Mouse (Mus musculus) testis, adult 2 months (tissue): ENCODE measurements around the gene Slc8a1. TPM values are rescaled to one million over a fixed set of nuclear protein-coding genes. Genes with fewer than 3 reads are reported as not detected.

Experiments used
- H3K27ac ChIP-seq: fragments of 200-500 bp; 2 replicates; pipeline ENCODE4 v1.5.1; 2012; ENCODE audit warnings: low read depth, low read length; ENCODE audit not compliant: control insufficient read depth, insufficient read depth
- H3K27me3 ChIP-seq: fragments of 200-500 bp; 2 replicates; pipeline ENCODE4 v1.6.1; 2012; ENCODE audit warnings: mild to moderate bottlenecking, low read length, moderate library complexity; ENCODE audit not compliant: control insufficient read depth, insufficient read depth
- H3K36me3 ChIP-seq: fragments of 200-500 bp; 2 replicates; pipeline ENCODE4 v1.6.1; 2012; ENCODE audit warnings: mild to moderate bottlenecking, low read length; ENCODE audit not compliant: control insufficient read depth, insufficient read depth
- H3K4me1 ChIP-seq: fragments of 200-500 bp; 2 replicates; pipeline ENCODE4 v1.6.1; 2012; ENCODE audit warnings: low read length; ENCODE audit not compliant: control insufficient read depth, insufficient read depth
- H3K4me3 ChIP-seq: fragments of 200-500 bp; 2 replicates; pipeline ENCODE4 v1.5.1; 2012; ENCODE audit warnings: low read depth, mild to moderate bottlenecking, low read length, moderate library complexity, mixed read lengths; ENCODE audit not compliant: control insufficient read depth
- CTCF ChIP-seq: fragments of 200-500 bp; IDR thresholded peaks from 2 replicates; pipeline ENCODE4 v1.5.1; 2012; ENCODE audit warnings: low read depth, mild to moderate bottlenecking, inconsistent platforms, low read length, moderate library complexity; ENCODE audit not compliant: control insufficient read depth, insufficient read depth, insufficient replicate concordance
- POLR2A ChIP-seq: fragments of 200-500 bp; IDR thresholded peaks from 2 replicates; pipeline ENCODE4 v1.6.1; 2012; ENCODE audit warnings: low read depth, mild to moderate bottlenecking, inconsistent platforms, low read length, moderate library complexity; ENCODE audit not compliant: control insufficient read depth
- polyA plus RNA-seq: library from polyadenylated mRNA; depleted of rRNA; stranded (reverse); fragments of >200 nt; gene quantifications from 2 replicates; pipeline ENCODE4 v1.2.3, GENCODE M21; 2012; rRNA removed

Slc8a1 gene
- polyA plus RNA-seq, result 0.72 and 0.97 TPM in 2 replicates

- H3K4me3 ChIP-seq, result no peak within 1 kb of the TSS
- no peaks in the 10 kb centered on the region for H3K27me3 ChIP-seq
- H3K36me3 ChIP-seq, result no peaks in the 10 kb centered on the region
- no peaks in the 10 kb centered on the region for H3K4me1 ChIP-seq
- H3K27ac ChIP-seq, result no peak within 1 kb of the TSS
- no peak for TF ChIP-seq CTCF
- no peak for TF ChIP-seq POLR2A
Measured at GRCm38 (mm10) chr17:81738311-81738755, at the start of gene Slc8a1. TSS of gene Slc8a1 (minus strand) at chr17:81738377.

GRCm38 (mm10) chr17:81787350-81787749, 49.2 kb upstream of the Slc8a1 start:
- TF ChIP-seq CTCF, result no peak
- no peak for TF ChIP-seq POLR2A
- Histone ChIP-seq H3K27me3 (no peaks in the 10 kb centered on the region), H3K4me3 (no peak overlapping the region), H3K4me1 (no peaks in the 10 kb centered on the region), H3K36me3 (no peaks in the 10 kb centered on the region), H3K27ac (no peak overlapping the region)

- H3K27ac ChIP-seq, result no peak overlapping the region
- no peak overlapping the region for H3K4me3 ChIP-seq
- no peaks in the 10 kb centered on the region for H3K4me1 ChIP-seq
- TF ChIP-seq POLR2A (no peak), CTCF (no peak)
- H3K36me3 ChIP-seq, result no peaks in the 10 kb centered on the region
- no peaks in the 10 kb centered on the region for H3K27me3 ChIP-seq
Measured at GRCm38 (mm10) chr17:81782326-81782725, 44.1 kb upstream of the Slc8a1 start.

GRCm38 (mm10) chr17:81781491-81781890, 43.3 kb upstream of the Slc8a1 start:
- no peak overlapping the region for H3K4me3 ChIP-seq
- no peaks in the 10 kb centered on the region for H3K4me1 ChIP-seq
- H3K36me3 ChIP-seq, result no peaks in the 10 kb centered on the region
- H3K27ac ChIP-seq, result no peak overlapping the region
- no peak for TF ChIP-seq CTCF
- H3K27me3 ChIP-seq, result no peaks in the 10 kb centered on the region

- no peaks in the 10 kb centered on the region for H3K4me1 ChIP-seq
- no peak overlapping the region for H3K27ac ChIP-seq
- no peak for TF ChIP-seq POLR2A
- no peak for TF ChIP-seq CTCF
- H3K36me3 ChIP-seq, result no peaks in the 10 kb centered on the region
- H3K27me3 ChIP-seq, result no peaks in the 10 kb centered on the region
- no peak overlapping the region for H3K4me3 ChIP-seq
Measured at GRCm38 (mm10) chr17:81779883-81780282, 41.7 kb upstream of the Slc8a1 start.

GRCm38 (mm10) chr17:81750664-81751063, 12.5 kb upstream of the Slc8a1 start:
- TF ChIP-seq CTCF (no peak), POLR2A (no peak)
- no peak overlapping the region for H3K27ac ChIP-seq
- no peaks in the 10 kb centered on the region for H3K27me3 ChIP-seq
- no peak overlapping the region for H3K4me3 ChIP-seq
- no peaks in the 10 kb centered on the region for H3K36me3 ChIP-seq
- H3K4me1 ChIP-seq, result no peaks in the 10 kb centered on the region

GRCm38 (mm10) chr17:81743034-81743433, 4.9 kb upstream of the Slc8a1 start:
- Histone ChIP-seq H3K36me3 (no peaks in the 10 kb centered on the region), H3K4me1 (no peaks in the 10 kb centered on the region), H3K4me3 (no peak overlapping the region), H3K27ac (no peak overlapping the region), H3K27me3 (no peaks in the 10 kb centered on the region)
- TF ChIP-seq POLR2A (no peak), CTCF (no peak)

- no peak overlapping the region for H3K27ac ChIP-seq
- no peaks in the 10 kb centered on the region for H3K27me3 ChIP-seq
- H3K36me3 ChIP-seq, result no peaks in the 10 kb centered on the region
- no peak overlapping the region for H3K4me3 ChIP-seq
- TF ChIP-seq POLR2A (no peak), CTCF (no peak)
- no peaks in the 10 kb centered on the region for H3K4me1 ChIP-seq
Measured at GRCm38 (mm10) chr17:81740576-81740975, 2.4 kb upstream of the Slc8a1 start.
